9 mouse cellular contexts compared by ENCODE assay signal in the genomic region with DNA sequence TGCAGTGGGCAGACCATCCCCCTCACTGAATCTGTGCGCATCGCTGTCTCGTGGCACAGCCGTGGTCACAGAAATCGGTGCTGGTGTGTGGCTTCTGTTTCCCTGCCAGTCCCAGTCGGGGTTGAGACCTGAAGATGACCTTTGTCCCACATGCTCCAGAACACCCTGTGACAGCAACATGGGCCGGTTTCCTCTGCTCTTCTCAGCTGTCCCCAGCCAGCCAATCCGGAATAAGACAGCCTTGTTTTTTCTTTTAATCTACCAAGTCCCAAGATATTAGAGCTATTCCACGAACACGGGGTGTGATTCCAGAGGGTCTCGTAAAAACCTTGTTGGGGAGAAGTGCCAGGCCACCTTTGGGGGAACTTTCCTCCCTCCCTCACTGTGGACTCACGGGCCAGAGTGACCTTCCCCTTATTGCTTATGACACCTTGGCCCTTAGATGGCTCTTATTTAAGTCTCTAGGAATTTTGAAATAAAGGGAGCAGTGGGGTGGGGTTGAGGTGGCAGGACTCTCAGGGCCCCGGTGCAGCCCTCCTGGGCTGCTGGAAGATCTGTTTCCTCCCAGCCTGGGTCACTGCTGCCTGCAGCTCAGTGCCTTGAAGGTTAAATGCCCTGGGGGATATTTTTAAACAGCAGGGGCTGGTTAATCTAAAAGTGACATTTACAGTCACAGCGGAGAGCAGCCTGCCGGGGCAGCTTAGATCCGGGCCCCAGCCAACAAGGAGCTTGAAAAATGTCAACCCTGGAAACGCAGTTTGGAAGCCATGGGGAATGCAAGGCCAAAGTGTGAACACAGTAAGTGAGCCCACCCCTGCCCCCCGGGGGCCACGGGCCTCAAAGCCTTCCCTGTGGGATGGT. TPM values are rescaled to one million over a fixed set of nuclear protein-coding genes. Genes with fewer than 3 reads are reported as not detected.
DNase-seq lines count a peak whose midpoint lies in the region; ATAC-seq lines count a peak whose summit lies in the region.
"Had no signal": no experiment of that assay in that cellular context is flagged by ENCODE, and none has a peak within 500 bp of the region (broad histone marks: within the 10 kb centered on the region; RNA-seq: fewer than 3 reads in every experiment).

A gene (plus strand): TSS at position 508 of the 861 bp plus-strand sequence.

- H3K9me3 ChIP-seq in kidney, embryonic 16.5 days (ENCODE audit: low read length): no peaks in the 10 kb centered on the region
- H3K9me3 ChIP-seq: hindbrain, embryonic 15.5 days had no signal

- H3K9ac ChIP-seq in kidney, embryonic 16.5 days (replicated peaks; ENCODE audit: low read length): 0 out of 2 replicates have a peak within 1 kb of the TSS, but pooled peaks have one; percentile 7
- H3K9ac ChIP-seq: hindbrain, embryonic 15.5 days had no signal

- H3K4me2 ChIP-seq in kidney, embryonic 16.5 days (replicated peaks; ENCODE audit: low read depth, low read length): no peak within 1 kb of the TSS
- H3K4me2 ChIP-seq: hindbrain, embryonic 15.5 days had no signal

- WGBS in kidney, embryonic 16.5 days: 37% methylated on average over 19 of the region's 19 CpGs

- peak; percentile 52 for DNase-seq in R1 (ENCODE audit: low read depth, low spot score)
- no peak for DNase-seq in adrenal gland, adult 8-10 months
- peak; percentile 73 to 78 for DNase-seq in heart, adult 9 months (ENCODE audit: low spot score in 2 of 2)
- DNase-seq in right cerebral cortex, postnatal 14 days: no peak
- DNase-seq in spleen, adult 12 weeks (ENCODE audit: low spot score): no peak

- no peak within 1 kb of the TSS for H3K4me3 ChIP-seq in kidney, embryonic 16.5 days (ENCODE audit: low read length)
- H3K4me3 ChIP-seq: hindbrain, embryonic 15.5 days; myocyte had no signal

- H3K36me3 ChIP-seq in kidney, embryonic 16.5 days (ENCODE audit: insufficient read depth, low read length): no peaks in the 10 kb centered on the region
- H3K36me3 ChIP-seq: hindbrain, embryonic 15.5 days had no signal

- no peaks in the 10 kb centered on the region for H3K27me3 ChIP-seq in kidney, embryonic 16.5 days (ENCODE audit: insufficient read depth, low read length)
- H3K27me3 ChIP-seq: hindbrain, embryonic 15.5 days had no signal

- H3K4me1 ChIP-seq in kidney, embryonic 16.5 days (ENCODE audit: insufficient read depth, low read length): peaks cover 7% of the 10 kb centered on the region

- H3K27ac ChIP-seq in kidney, embryonic 16.5 days (ENCODE audit: low read length): peak within 1 kb of the TSS; percentile 13; the same call in 1 of the 2 replicates
- H3K27ac ChIP-seq: hindbrain, embryonic 15.5 days had no signal

- 0 out of 2 replicates have a peak, but pooled peaks have one; percentile 7 for ATAC-seq in kidney, embryonic 16.5 days (ENCODE audit: low FRiP score, low TSS enrichment)
- ATAC-seq in granulocyte monocyte progenitor cell, adult 5-6 weeks (replicated peaks; ENCODE audit: poor library complexity, severe bottlenecking): no peak

RNA-seq across cellular contexts. Expression of the gene that starts here (rescaled TPM):
- total RNA-seq in adrenal gland, adult 8-10 months (2022): 10 to 100 TPM; 68.9 to 85.3 (median 72.7) TPM
- 4.7 and 5.7 TPM in 2 replicates for polyA plus RNA-seq in kidney, embryonic 16.5 days (2015; fragmentation: Nextera tagmentation; extraction: Ambion mirVana)
- total RNA-seq in granulocyte monocyte progenitor cell, adult 5-6 weeks (2014; fragmentation: Nextera tagmentation): 0.45 and 1.7 TPM in 2 replicates
- total RNA-seq in granulocyte monocyte progenitor cell, adult 5-6 weeks (2017): 0.10 and 0.13 TPM in 2 replicates

Comparison
In these comparisons a context has a peak if more than half of its experiments do, and no peak if none do; other contexts are left out.
1. RNA of the gene that starts here (total RNA-seq): 68.9 to 85.3 TPM in adrenal gland, adult 8-10 months; 0.10 to 1.7 TPM in granulocyte monocyte progenitor cell, adult 5-6 weeks; every median in the first group is over 10 times any median in the second.
2. DNase-seq: peak in R1 (single experiment) and heart, adult 9 months (2 of 2); none in adrenal gland, adult 8-10 months (single experiment), right cerebral cortex, postnatal 14 days (single experiment) and spleen, adult 12 weeks (single experiment).